Mouse (Mus musculus) embryonic facial prominence, embryonic 12.5 days (tissue): ENCODE measurements around the gene Tcirg1. TPM values are rescaled to one million over a fixed set of nuclear protein-coding genes. Genes with fewer than 3 reads are reported as not detected.

Experiments used
- ATAC-seq: fragments of 200-750 bp; cut with Nextera tagmentation; 2 replicates; pipeline ENCODE4 v1.8.0; 2017; ENCODE audit not compliant: insufficient number of reproducible peaks, insufficient read depth, low FRiP score, low TSS enrichment
- H3K27ac ChIP-seq: fragments of 300-500 bp; sonication (generic); 2 replicates; pipeline ENCODE4 v1.5.1; 2016; ENCODE audit warnings: mild to moderate bottlenecking
- H3K27me3 ChIP-seq: fragments of 300-500 bp; sonication (generic); 2 replicates; pipeline ENCODE4 v1.6.1; 2016; ENCODE audit warnings: mild to moderate bottlenecking, moderate library complexity
- H3K36me3 ChIP-seq: fragments of 300-500 bp; sonication (generic); 2 replicates; pipeline ENCODE4 v1.6.1; 2016; ENCODE audit warnings: mild to moderate bottlenecking
- H3K4me1 ChIP-seq: fragments of 300-500 bp; sonication (generic); 2 replicates; pipeline ENCODE4 v1.6.1; 2016
- H3K4me2 ChIP-seq: fragments of 300-500 bp; sonication (generic); replicated peaks from 2 replicates; pipeline ENCODE4 v1.6.1; 2016; ENCODE audit warnings: mild to moderate bottlenecking, moderate library complexity
- H3K4me3 ChIP-seq: fragments of 300-500 bp; sonication (generic); 2 replicates; pipeline ENCODE4 v1.5.1; 2016; ENCODE audit warnings: mild to moderate bottlenecking
- H3K9ac ChIP-seq: fragments of 300-500 bp; sonication (generic); 2 replicates; pipeline ENCODE4 v1.6.1; 2016; ENCODE audit warnings: mild to moderate bottlenecking, moderate library complexity
- H3K9me3 ChIP-seq: fragments of 300-500 bp; sonication (generic); 2 replicates; pipeline ENCODE4 v1.6.1; 2016; ENCODE audit warnings: mild to moderate bottlenecking, moderate library complexity
- WGBS: fragments of 180-500 bp; shearing (Covaris S2); methylation state at CpG from one replicate; pipeline ENCODE4 v1.1.7; 2016; 5-methylcytosine and 5-hydroxymethylcytosine counted together
- polyA plus RNA-seq: library from polyadenylated mRNA; unstranded; fragments of >200 nt; fragmentation: Nextera tagmentation; extraction: Ambion mirVana; gene quantifications from 2 replicates; pipeline ENCODE4 v1.2.1, GENCODE M21; 2016

Gene Tcirg1
- polyA plus RNA-seq, 1 experiment from 2014 or later = 46.4 TPM

- Histone ChIP-seq H3K4me2 (peak overlapping the region; percentile 60), H3K4me3 (peak overlapping the region; percentile 56; the same call in 1 of the 2 replicates), H3K9me3 (no peaks in the 10 kb centered on the region), H3K36me3 (peaks cover 33% of the 10 kb centered on the region), H3K27me3 (no peaks in the 10 kb centered on the region), H3K27ac (no peak overlapping the region), H3K4me1 (peaks cover 47% of the 10 kb centered on the region), H3K9ac (no peak overlapping the region)
- no peak for ATAC-seq
- WGBS = 75% methylated on average over 8 of the region's 8 CpGs
Observed at GRCm38 (mm10) chr19:3907876-3908660, 1.1 kb upstream of the Tcirg1 start.

- H3K36me3 ChIP-seq = peaks cover 49% of the 10 kb centered on the region
- WGBS = 32% methylated on average over 10 of the region's 10 CpGs
- H3K9me3 ChIP-seq = no peaks in the 10 kb centered on the region
- H3K27me3 ChIP-seq = no peaks in the 10 kb centered on the region
- peak overlapping the region; percentile 60 for H3K4me2 ChIP-seq
- H3K27ac ChIP-seq = peak overlapping the region; percentile 77
- peak overlapping the region; percentile 61 for H3K9ac ChIP-seq
- H3K4me3 ChIP-seq = peak overlapping the region; percentile 56
- no peak for ATAC-seq
- peaks cover 38% of the 10 kb centered on the region for H3K4me1 ChIP-seq
Observed at GRCm38 (mm10) chr19:3906326-3906725, 607 bp downstream of the Tcirg1 start.

- H3K9ac ChIP-seq = peak overlapping the region; percentile 31
- peak overlapping the region; percentile 60 for H3K4me2 ChIP-seq
- WGBS = 16% methylated on average over 6 of the region's 6 CpGs
- H3K27ac ChIP-seq = peak overlapping the region; percentile 77
- H3K4me3 ChIP-seq = peak overlapping the region; percentile 56
- no peaks in the 10 kb centered on the region for H3K27me3 ChIP-seq
- peaks cover 48% of the 10 kb centered on the region for H3K36me3 ChIP-seq
- peaks cover 38% of the 10 kb centered on the region for H3K4me1 ChIP-seq
- no peak for ATAC-seq
- no peaks in the 10 kb centered on the region for H3K9me3 ChIP-seq
Observed at GRCm38 (mm10) chr19:3905261-3905969, 1.5 kb downstream of the Tcirg1 start.

GRCm38 (mm10) chr19:3904363-3904675 lies 2.6 kb downstream of the Tcirg1 start:
- Histone ChIP-seq H3K4me2 (peak overlapping the region; percentile 60), H3K9ac (no peak overlapping the region), H3K27me3 (no peaks in the 10 kb centered on the region), H3K4me1 (peaks cover 38% of the 10 kb centered on the region), H3K27ac (no peak overlapping the region), H3K36me3 (peaks cover 44% of the 10 kb centered on the region), H3K4me3 (no peak overlapping the region), H3K9me3 (no peaks in the 10 kb centered on the region)
- ATAC-seq = no peak
- 57% methylated on average over 10 of the region's 10 CpGs for WGBS

- Histone ChIP-seq H3K36me3 (peaks cover 43% of the 10 kb centered on the region), H3K4me2 (peak overlapping the region; percentile 11; the same call in 1 of the 2 replicates), H3K27me3 (no peaks in the 10 kb centered on the region), H3K4me3 (no peak overlapping the region), H3K9me3 (no peaks in the 10 kb centered on the region), H3K9ac (no peak overlapping the region), H3K4me1 (peaks cover 38% of the 10 kb centered on the region), H3K27ac (no peak overlapping the region)
- ATAC-seq = no peak
- 64% methylated on average over 25 of the region's 25 CpGs for WGBS
Observed at GRCm38 (mm10) chr19:3903648-3904362, 3.1 kb downstream of the Tcirg1 start.

GRCm38 (mm10) chr19:3902966-3903365 lies 4.0 kb downstream of the Tcirg1 start:
- Histone ChIP-seq H3K27me3 (no peaks in the 10 kb centered on the region), H3K9ac (no peak overlapping the region), H3K4me3 (no peak overlapping the region), H3K9me3 (no peaks in the 10 kb centered on the region), H3K27ac (no peak overlapping the region), H3K36me3 (peaks cover 42% of the 10 kb centered on the region), H3K4me2 (no peak overlapping the region), H3K4me1 (peaks cover 36% of the 10 kb centered on the region)
- ATAC-seq = no peak
- 80% methylated on average over 12 of the region's 12 CpGs for WGBS

- Histone ChIP-seq H3K4me3 (no peak overlapping the region), H3K36me3 (peaks cover 74% of the 10 kb centered on the region), H3K4me1 (peaks cover 9% of the 10 kb centered on the region), H3K27ac (no peak overlapping the region), H3K27me3 (no peaks in the 10 kb centered on the region), H3K9me3 (no peaks in the 10 kb centered on the region), H3K9ac (no peak overlapping the region), H3K4me2 (no peak overlapping the region)
- ATAC-seq = no peak
- 89% methylated on average over 4 of the region's 4 CpGs for WGBS
Observed at GRCm38 (mm10) chr19:3899618-3900017, 7.3 kb downstream of the Tcirg1 start.

GRCm38 (mm10) chr19:3898952-3899351 lies 8.0 kb downstream of the Tcirg1 start:
- Histone ChIP-seq H3K9me3 (no peaks in the 10 kb centered on the region), H3K4me3 (no peak overlapping the region), H3K36me3 (peaks cover 81% of the 10 kb centered on the region), H3K4me2 (no peak overlapping the region), H3K4me1 (peaks cover 2% of the 10 kb centered on the region), H3K27me3 (no peaks in the 10 kb centered on the region), H3K9ac (no peak overlapping the region), H3K27ac (no peak overlapping the region)
- ATAC-seq = no peak
- WGBS = 80% methylated on average over 7 of the region's 7 CpGs

- Histone ChIP-seq H3K4me1 (no peaks in the 10 kb centered on the region), H3K27ac (no peak overlapping the region), H3K4me2 (no peak overlapping the region), H3K36me3 (peaks cover 83% of the 10 kb centered on the region), H3K9ac (no peak overlapping the region), H3K9me3 (no peaks in the 10 kb centered on the region), H3K4me3 (no peak overlapping the region), H3K27me3 (no peaks in the 10 kb centered on the region)
- no peak for ATAC-seq
- 91% methylated on average over 5 of the region's 5 CpGs for WGBS
Observed at GRCm38 (mm10) chr19:3897557-3897956, 9.4 kb downstream of the Tcirg1 start.

GRCm38 (mm10) chr19:3896208-3896607 lies 10.7 kb downstream of the Tcirg1 start:
- H3K27ac ChIP-seq = no peak overlapping the region
- WGBS = 90% methylated on average over 10 of the region's 10 CpGs
- H3K9me3 ChIP-seq = no peaks in the 10 kb centered on the region
- H3K4me2 ChIP-seq = no peak overlapping the region
- H3K36me3 ChIP-seq = peaks cover 83% of the 10 kb centered on the region
- no peak overlapping the region for H3K9ac ChIP-seq
- H3K27me3 ChIP-seq = no peaks in the 10 kb centered on the region
- no peak overlapping the region for H3K4me3 ChIP-seq
- ATAC-seq = no peak
- H3K4me1 ChIP-seq = no peaks in the 10 kb centered on the region

GRCm38 (mm10) chr19:3895171-3895631 lies 11.7 kb downstream of the Tcirg1 start:
- 27% methylated on average over 3 of the region's 3 CpGs for WGBS
- Histone ChIP-seq H3K4me3 (no peak overlapping the region), H3K4me1 (no peaks in the 10 kb centered on the region), H3K9me3 (no peaks in the 10 kb centered on the region), H3K36me3 (peaks cover 89% of the 10 kb centered on the region), H3K27ac (0 out of 2 replicates have a peak overlapping the region, but pooled peaks have one; percentile 12), H3K27me3 (no peaks in the 10 kb centered on the region), H3K9ac (no peak overlapping the region), H3K4me2 (no peak overlapping the region)
- no peak for ATAC-seq
